Mouse (Mus musculus) monocyte, adult 5-6 weeks (primary cell): Measurements from ENCODE around the gene Rsrc2. TPM values are rescaled to one million over a fixed set of nuclear protein-coding genes. Genes with fewer than 3 reads are reported as not detected.
"Not testable (repeated sequence)": the region's sequence is repeated elsewhere in the genome, so short reads cannot be mapped to it uniquely, and the experiment has no call there.

Experiments
- ATAC-seq: fragments of 153-309, 156-312 bp; replicated peaks from 2 replicates; pipeline ENCODE4 v1.8.0; 2017; ENCODE audit warnings: mild to moderate bottlenecking; ENCODE audit not compliant: low TSS enrichment, insufficient number of reproducible peaks, severe bottlenecking, poor library complexity, low FRiP score
- total RNA-seq: library from RNA; stranded (forward); fragments of 200-1000, 200-491, 200-594 nt; gene quantifications from 3 replicates; pipeline ENCODE4 v1.2.3, GENCODE M21; 2017

The Rsrc2 gene
- total RNA-seq: 452 to 482 TPM (median 480 TPM) in 3 replicates

- ATAC-seq: peak; percentile 99
These were observed at the start of gene Rsrc2, which contains the start of gene Kntc1 for GRCm38 (mm10) chr5:123749065-123750064. Gene Rsrc2 (minus strand): TSS chr5:123749414. Gene Kntc1 (plus strand): TSS chr5:123749716.

DNA sequence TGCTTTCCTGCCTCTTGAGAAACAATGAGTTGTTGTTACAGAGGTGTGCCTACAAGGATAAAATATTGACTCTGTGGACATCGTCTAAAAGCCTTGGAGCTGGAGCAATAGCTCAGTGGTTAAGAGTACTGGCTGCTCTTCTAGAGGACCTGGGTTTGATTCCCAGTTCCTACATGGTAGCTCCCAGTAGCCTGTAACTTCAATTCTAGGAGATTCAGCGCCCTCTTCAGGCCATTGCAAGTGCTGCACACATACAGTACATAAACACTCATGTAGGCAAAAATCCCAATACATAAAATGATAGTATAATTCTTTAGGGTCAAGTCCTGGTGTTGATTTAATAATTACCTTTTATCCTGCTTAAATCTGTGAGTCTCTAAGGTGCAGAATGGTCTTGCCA lies 43.9 kb upstream of the Rsrc2 start:
- no peak for ATAC-seq

- no peak for ATAC-seq
These were observed 39.8 kb upstream of the Rsrc2 start for GRCm38 (mm10) chr5:123788976-123789375.

DNA sequence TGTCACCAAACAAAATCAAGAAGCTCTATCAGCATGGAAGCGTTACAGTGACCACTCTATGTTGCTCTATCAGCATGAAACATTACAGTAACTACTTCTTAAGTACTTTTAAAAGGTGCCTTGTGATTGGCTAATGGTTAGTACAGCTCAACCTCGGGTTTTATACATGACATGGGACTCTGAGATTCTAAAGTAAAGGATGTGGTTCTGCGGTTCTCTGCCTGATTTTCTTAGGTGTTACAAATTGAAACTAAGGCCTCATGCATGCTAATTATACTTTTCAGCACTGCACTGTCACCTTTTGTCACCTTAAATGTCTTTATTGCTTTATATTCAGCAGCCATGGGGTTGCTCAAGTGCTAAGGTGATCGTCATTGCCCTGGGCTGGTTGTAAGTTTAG lies 32.6 kb upstream of the Rsrc2 start:
- ATAC-seq: no peak

DNA sequence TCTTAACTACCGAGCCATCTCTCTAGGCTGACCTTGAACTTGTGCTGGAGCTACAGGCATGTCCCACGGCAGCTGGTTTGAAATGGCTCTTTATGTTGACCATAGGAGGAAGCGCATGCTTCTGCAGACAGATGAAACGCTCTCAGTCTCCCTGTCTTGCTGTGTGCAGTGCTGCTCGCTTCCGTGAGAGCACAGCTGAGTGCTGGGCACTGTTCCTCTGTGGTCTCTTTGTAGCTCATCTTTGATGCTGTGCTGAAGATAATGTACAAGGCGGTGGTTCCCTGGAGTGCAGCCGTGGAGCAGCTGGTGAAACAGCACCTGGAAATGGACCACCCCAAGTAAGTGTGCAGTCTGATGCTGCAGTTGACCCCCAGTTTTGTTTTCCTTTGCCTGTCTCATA lies 31.5 kb upstream of the Rsrc2 start:
- ATAC-seq: no peak

- ATAC-seq: no peak
These were observed 24.2 kb upstream of the Rsrc2 start for GRCm38 (mm10) chr5:123773441-123773840.

DNA sequence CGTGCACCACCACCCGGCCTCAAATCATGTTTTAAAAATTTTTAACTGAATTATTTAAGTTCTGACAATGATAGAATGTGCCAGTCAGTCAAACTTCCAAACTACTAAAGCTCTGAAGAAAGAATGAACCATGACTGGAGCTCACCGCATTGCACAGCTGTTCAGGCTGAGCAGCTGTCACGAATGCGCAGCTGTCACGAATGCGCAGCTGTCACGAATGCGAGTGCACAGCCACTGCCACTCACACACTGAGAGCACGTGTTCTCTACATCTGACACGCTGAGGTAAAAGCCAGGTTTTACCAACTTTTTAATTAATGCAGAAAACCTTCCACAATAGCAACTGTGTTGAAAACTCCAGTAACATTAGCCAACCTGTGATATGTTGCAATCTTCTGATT lies 17.2 kb upstream of the Rsrc2 start:
- not testable (repeated sequence) for ATAC-seq

- ATAC-seq: no peak
These were observed 16.3 kb upstream of the Rsrc2 start for GRCm38 (mm10) chr5:123765506-123765905.

- 0 out of 2 replicates have a peak, but pooled peaks have one; percentile 1 for ATAC-seq
These were observed 712 bp downstream of the Rsrc2 start for GRCm38 (mm10) chr5:123748339-123749064.

DNA sequence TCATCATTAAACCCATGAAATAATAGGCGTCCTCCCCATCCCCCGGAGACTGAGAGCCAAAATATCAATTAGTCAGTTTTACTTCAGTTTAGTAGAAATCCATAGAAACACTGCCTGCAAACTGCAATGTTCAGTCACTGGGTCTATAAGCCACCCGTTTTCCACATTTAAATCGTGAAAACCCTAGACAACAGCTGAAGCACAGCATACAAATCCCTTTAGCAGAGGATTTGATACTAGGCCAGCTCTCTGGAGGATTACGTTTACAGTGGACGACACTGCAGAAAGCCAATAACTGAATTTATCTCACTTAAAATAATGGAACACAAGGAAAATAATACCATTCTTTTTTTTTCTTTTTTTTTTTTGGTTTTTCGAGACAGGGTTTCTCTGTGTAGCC lies 1.6 kb downstream of the Rsrc2 start:
- no peak for ATAC-seq

DNA sequence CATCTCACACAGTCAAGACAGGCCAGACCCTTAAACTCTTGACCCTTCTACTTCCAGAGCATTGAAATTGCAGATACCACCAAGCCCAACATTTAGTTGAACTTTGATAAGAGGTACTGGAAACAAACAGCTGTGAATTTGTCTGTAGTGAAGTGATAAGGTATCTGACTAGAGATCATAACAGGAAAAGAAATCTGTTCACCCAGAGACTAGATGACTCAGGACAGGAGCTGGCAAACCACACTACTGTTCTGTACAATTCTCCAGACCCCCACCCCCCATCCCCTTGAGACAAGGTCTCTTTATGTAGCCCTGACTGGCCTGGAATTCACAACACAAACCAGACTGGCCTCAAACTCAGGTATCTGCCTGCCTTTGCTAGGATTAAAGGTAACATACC lies 3.0 kb downstream of the Rsrc2 start:
- ATAC-seq: no peak

DNA sequence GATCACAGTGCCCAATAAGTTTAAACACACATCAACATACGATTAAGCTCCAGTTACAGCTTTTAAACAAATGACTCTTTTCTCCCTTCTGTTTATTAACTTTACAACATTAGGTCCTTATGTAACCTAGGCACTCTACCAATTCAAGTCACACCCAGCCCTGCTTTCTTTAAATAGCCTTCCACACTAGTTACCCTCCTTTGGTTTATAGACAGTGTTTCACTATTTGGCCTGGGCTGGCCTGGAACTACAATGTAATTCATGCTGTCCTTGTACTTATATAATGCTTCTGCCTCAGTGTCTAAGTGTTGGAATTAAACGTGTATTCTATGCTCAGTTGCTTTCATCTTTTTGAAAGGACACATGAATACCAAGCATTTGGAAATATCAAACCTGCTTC lies 4.9 kb downstream of the Rsrc2 start:
- no peak for ATAC-seq

GRCm38 (mm10) chr5:123730981-123731380 lies 18.2 kb downstream of the Rsrc2 start:
- no peak for ATAC-seq

- ATAC-seq: not testable (repeated sequence)
These were observed 25.4 kb downstream of the Rsrc2 start for GRCm38 (mm10) chr5:123723816-123724215.

DNA sequence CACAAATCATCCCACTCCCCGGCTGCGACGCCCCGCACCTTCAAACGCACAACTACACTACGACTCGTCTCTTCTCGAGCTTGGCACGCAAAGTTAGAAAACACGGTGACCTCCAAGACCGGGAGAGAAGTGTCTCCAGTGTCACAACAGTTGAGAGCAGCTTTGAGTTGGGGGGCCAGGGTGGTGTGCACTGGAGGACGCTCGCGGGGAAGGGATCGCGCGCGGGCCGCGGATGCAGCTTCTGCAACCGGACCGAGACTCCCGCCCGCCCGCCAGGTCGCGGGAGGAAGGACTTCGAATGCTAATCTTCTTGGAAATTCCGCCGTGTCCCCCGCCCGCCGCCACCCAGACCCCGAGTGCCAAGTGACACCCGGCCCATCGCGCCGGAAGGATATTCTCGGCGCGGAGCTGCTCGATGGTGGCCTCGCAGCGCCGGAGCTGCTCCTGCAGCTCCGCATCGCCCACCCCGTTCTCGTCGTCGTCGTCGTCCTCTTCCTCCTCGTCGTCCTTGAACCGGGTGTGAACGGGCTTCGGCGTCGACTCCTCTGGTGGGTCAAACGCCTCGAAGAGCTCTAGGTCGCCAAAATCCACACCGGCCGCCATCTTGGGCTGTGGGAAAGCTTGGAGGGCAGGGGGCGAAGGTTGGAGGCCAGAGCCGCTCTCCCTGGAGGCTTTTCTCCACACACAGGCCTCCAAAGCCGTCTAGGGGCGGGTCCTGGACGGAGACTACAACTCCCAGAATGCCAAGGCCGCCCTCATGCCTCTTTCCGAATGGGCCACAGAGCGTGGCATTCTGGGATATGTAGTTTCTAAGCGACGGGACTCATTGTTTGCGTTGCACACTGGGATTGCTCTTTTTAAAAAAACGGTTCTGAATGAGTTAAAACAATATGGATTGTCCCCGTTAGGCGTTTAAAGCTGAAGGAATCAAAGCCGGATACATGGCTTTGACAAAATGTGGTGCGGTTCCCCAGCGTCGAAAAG lies 28.6 kb downstream of the Rsrc2 start, which contains the start of gene Zcchc8:
Zcchc8 (minus strand) TSS at position 773 of the 984 bp plus-strand sequence.
- ATAC-seq: peak; percentile 100

GRCm38 (mm10) chr5:123714622-123715021 lies 34.6 kb downstream of the Rsrc2 start:
- ATAC-seq: peak; percentile 42; the same call in 1 of the 2 replicates

- peak; percentile 96 for ATAC-seq
These were observed 35.4 kb downstream of the Rsrc2 start for GRCm38 (mm10) chr5:123713782-123714181.

- ATAC-seq: no peak
These were observed 39.6 kb downstream of the Rsrc2 start for GRCm38 (mm10) chr5:123709571-123709970.
